Comparison of ENCODE assay signal across 10 mouse cellular contexts in the genomic region with DNA sequence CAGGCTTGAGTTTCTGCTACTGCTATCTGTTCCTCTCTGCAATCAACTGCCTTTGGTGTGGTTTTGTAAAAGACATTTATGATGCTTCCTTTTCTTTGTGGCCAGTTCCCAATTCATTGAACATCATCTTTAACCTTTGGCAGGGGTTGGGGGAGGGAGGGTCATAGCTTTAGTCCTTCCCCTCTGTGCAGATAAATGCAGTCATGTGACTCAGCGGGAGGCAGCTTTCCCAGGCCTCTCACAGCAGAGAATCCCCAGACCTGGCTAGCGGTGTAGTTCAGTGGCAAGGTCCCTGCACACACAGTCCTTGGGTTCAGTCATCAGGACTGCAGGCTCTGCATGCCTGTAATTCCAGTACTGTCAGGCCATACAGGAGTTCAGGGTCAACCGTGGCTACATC. TPM values are rescaled to one million over a fixed set of nuclear protein-coding genes. Genes with fewer than 3 reads are reported as not detected.
A peak's percentile ranks its signal among the peaks of the same experiment; 100 is the strongest.
DNase-seq lines count a peak whose midpoint lies in the region; ATAC-seq and TF ChIP-seq lines count a peak whose summit lies in the region.
"Had no signal": no experiment of that assay in that cellular context is flagged by ENCODE, and none has a peak within 500 bp of the region (broad histone marks: within the 10 kb centered on the region; RNA-seq: fewer than 3 reads in every experiment).

No protein-coding gene starts in this region.

- no peak for TF ChIP-seq POLR2A in liver, adult 2 months (IDR thresholded peaks at IDR 0.05; ENCODE audit: extremely low read depth, insufficient read depth, low read length)
- TF ChIP-seq POLR2A in lung, adult 2 months (IDR thresholded peaks at IDR 0.05; ENCODE audit: borderline replicate concordance, extremely low read depth, low read depth, low read length) = no peak

- H3K9ac ChIP-seq in heart, embryonic 16.5 days (ENCODE audit: low read length) = no peak overlapping the region
- no peak overlapping the region for H3K9ac ChIP-seq in liver, adult 2 months (ENCODE audit: low read depth, low read length)
- H3K9ac ChIP-seq: embryonic facial prominence, embryonic 15.5 days had no signal

- peaks cover 2% of the 10 kb centered on the region; the same call in 1 of the 2 replicates for H3K79me2 ChIP-seq in liver, adult 2 months (ENCODE audit: control insufficient read depth, insufficient read depth, low read length)

- no peaks in the 10 kb centered on the region for H3K9me3 ChIP-seq in heart, embryonic 16.5 days (replicated peaks; ENCODE audit: control insufficient read depth, low read length)
- H3K9me3 ChIP-seq: embryonic facial prominence, embryonic 15.5 days had no signal

- WGBS in heart, embryonic 16.5 days = 19% methylated on average over 3 of the region's 3 CpGs
- WGBS in liver, adult 2 months = 22% methylated on average over 3 of the region's 3 CpGs
- 64% methylated on average over 3 of the region's 3 CpGs for WGBS in lung, adult 2 months

- intact Hi-C loops in heart, postnatal 25 days (cut with DNase I) = no loop called here

- no peak overlapping the region for H3K4me2 ChIP-seq in heart, embryonic 16.5 days (ENCODE audit: low read depth, low read length)
- H3K4me2 ChIP-seq: embryonic facial prominence, embryonic 15.5 days had no signal

- no peaks in the 10 kb centered on the region for H3K36me3 ChIP-seq in heart, embryonic 16.5 days (ENCODE audit: control insufficient read depth, insufficient read depth)
- no peaks in the 10 kb centered on the region for H3K36me3 ChIP-seq in liver, adult 2 months (ENCODE audit: control insufficient read depth, insufficient read depth, low read length)
- H3K36me3 ChIP-seq: embryonic facial prominence, embryonic 15.5 days had no signal

- no peak overlapping the region for H3K4me3 ChIP-seq in heart, embryonic 16.5 days (ENCODE audit: low read length)
- no peak overlapping the region for H3K4me3 ChIP-seq in liver, adult 2 months (ENCODE audit: insufficient read depth, low read depth, low read length)
- H3K4me3 ChIP-seq in lung, adult 2 months (replicated peaks; ENCODE audit: extremely low read depth, low read depth, low read length) = no peak overlapping the region
- H3K4me3 ChIP-seq: embryonic facial prominence, embryonic 15.5 days had no signal

- no peak for TF ChIP-seq CTCF in liver, adult 2 months (IDR thresholded peaks at IDR 0.05; ENCODE audit: low read depth, low read length)
- no peak for TF ChIP-seq CTCF in lung, adult 2 months (IDR thresholded peaks at IDR 0.05; ENCODE audit: insufficient read depth, low read length)

- no peak for ATAC-seq in heart, embryonic 16.5 days (replicated peaks; ENCODE audit: extremely low read depth, insufficient read depth, low FRiP score)
- ATAC-seq in common myeloid progenitor, adult 5-6 weeks (replicated peaks; ENCODE audit: low read depth, poor library complexity, severe bottlenecking) = peak; percentile 30

- no peak for DNase-seq in heart, postnatal 25 days (ENCODE audit: low spot score)
- DNase-seq in CD4-positive helper T cell, adult 2 months (ENCODE audit: low read depth, low spot score) = peak; percentile 57
- peak; percentile 75 for DNase-seq in liver, adult 2 months (ENCODE audit: extremely low read depth, low read depth, low spot score)
- DNase-seq in spleen, postnatal 36 days (ENCODE audit: low spot score in 2 of 2) = no peak
- no peak for DNase-seq in lung, adult 2 months
- no peak for DNase-seq in thymus, adult 18-20 months
- DNase-seq: heart, adult 18-20 months had no signal

- no peaks in the 10 kb centered on the region for H3K27me3 ChIP-seq in heart, embryonic 16.5 days (ENCODE audit: control insufficient read depth, insufficient read depth, low read length)
- H3K27me3 ChIP-seq in liver, adult 2 months (ENCODE audit: control insufficient read depth, insufficient read depth, low read length) = no peaks in the 10 kb centered on the region
- H3K27me3 ChIP-seq: embryonic facial prominence, embryonic 15.5 days had no signal

- peaks cover 15% of the 10 kb centered on the region for H3K4me1 ChIP-seq in heart, embryonic 16.5 days (ENCODE audit: control insufficient read depth, insufficient read depth, low read length)
- H3K4me1 ChIP-seq in liver, adult 2 months (ENCODE audit: control insufficient read depth, insufficient read depth, low read length) = peaks cover 8% of the 10 kb centered on the region
- no peaks in the 10 kb centered on the region for H3K4me1 ChIP-seq in lung, adult 2 months (ENCODE audit: control insufficient read depth, insufficient read depth, low read length)

- H3K27ac ChIP-seq in heart, embryonic 16.5 days (ENCODE audit: low read length) = peak overlapping the region; percentile 37; the same call in 1 of the 2 replicates
- no peak overlapping the region for H3K27ac ChIP-seq in liver, adult 2 months (replicated peaks; ENCODE audit: insufficient read depth, low read depth, low read length)
- H3K27ac ChIP-seq: embryonic facial prominence, embryonic 15.5 days had no signal

RNA-seq across cellular contexts. Expression of a gene that starts 29.2 kb away (rescaled TPM):
- polyA plus RNA-seq in heart, embryonic 16.5 days (2015; fragmentation: Nextera tagmentation; extraction: Ambion mirVana) = 33.1 and 39.5 TPM in 2 replicates
- 10 to 100 TPM; 18.6 to 21.7 TPM for total RNA-seq in heart, postnatal 25 days (2021)
- total RNA-seq in common myeloid progenitor, adult 5-6 weeks (2017) = 24.4 and 28.5 TPM in 2 replicates
- total RNA-seq in liver, adult 2 months (2014; rRNA removed) = 14.1 and 18.5 TPM in 2 replicates
- polyA plus RNA-seq in liver, adult 2 months (2012; rRNA removed) = 17.1 and 18.4 TPM in 2 replicates
- 49.9 and 53.7 TPM in 2 replicates for polyA plus RNA-seq in lung, adult 2 months (2012; rRNA removed)

RNA-seq across cellular contexts. Expression of a gene that starts 29.3 kb away (rescaled TPM):
- 72.9 and 74.6 TPM in 2 replicates for polyA plus RNA-seq in heart, embryonic 16.5 days (2015; fragmentation: Nextera tagmentation; extraction: Ambion mirVana)
- 100 to 1,000 TPM; 147 TPM for total RNA-seq in heart, postnatal 25 days (2021)
- 7.9 and 14.9 TPM in 2 replicates for total RNA-seq in common myeloid progenitor, adult 5-6 weeks (2017)
- total RNA-seq in liver, adult 2 months (2014; rRNA removed) = 42.4 and 58.0 TPM in 2 replicates
- 52.6 and 57.1 TPM in 2 replicates for polyA plus RNA-seq in liver, adult 2 months (2012; rRNA removed)
- polyA plus RNA-seq in lung, adult 2 months (2012; rRNA removed) = 35.1 and 36.1 TPM in 2 replicates

RNA-seq across cellular contexts. Expression of a gene that starts 49.0 kb away (rescaled TPM):
- polyA plus RNA-seq in heart, embryonic 16.5 days (2015; fragmentation: Nextera tagmentation; extraction: Ambion mirVana) = 38.4 and 39.6 TPM in 2 replicates
- 10 to 100 TPM; 36.1 to 38.2 TPM for total RNA-seq in heart, postnatal 25 days (2021)
- total RNA-seq in common myeloid progenitor, adult 5-6 weeks (2017) = 50.3 and 66.4 TPM in 2 replicates
- total RNA-seq in liver, adult 2 months (2014; rRNA removed) = 23.9 and 30.9 TPM in 2 replicates
- 39.1 and 46.6 TPM in 2 replicates for polyA plus RNA-seq in liver, adult 2 months (2012; rRNA removed)
- polyA plus RNA-seq in lung, adult 2 months (2012; rRNA removed) = 11.7 and 19.4 TPM in 2 replicates

RNA-seq across cellular contexts. Expression of a gene that starts 49.4 kb away (rescaled TPM):
- 128 and 142 TPM in 2 replicates for polyA plus RNA-seq in heart, embryonic 16.5 days (2015; fragmentation: Nextera tagmentation; extraction: Ambion mirVana)
- 100 to 1,000 TPM; 112 TPM for total RNA-seq in heart, postnatal 25 days (2021)
- 38.2 and 44.2 TPM in 2 replicates for total RNA-seq in common myeloid progenitor, adult 5-6 weeks (2017)
- 474 and 538 TPM in 2 replicates for total RNA-seq in liver, adult 2 months (2014; rRNA removed)
- 779 and 1,223 TPM in 2 replicates for polyA plus RNA-seq in liver, adult 2 months (2012; rRNA removed)
- polyA plus RNA-seq in lung, adult 2 months (2012; rRNA removed) = 159 and 171 TPM in 2 replicates

Comparison
In these comparisons a context has a peak if more than half of its experiments do, and no peak if none do; other contexts are left out.
1. DNase-seq: peak in CD4-positive helper T cell, adult 2 months (single experiment) and liver, adult 2 months (single experiment); none in heart, postnatal 25 days (single experiment), spleen, postnatal 36 days (0 of 2), lung, adult 2 months (single experiment) and thymus, adult 18-20 months (0 of 2).